Mouse (Mus musculus) MEL (cell line): ENCODE data around the gene Ccdc38.

ENCODE experiments used
- CTCF ChIP-seq, 3 experiments: IDR thresholded peaks in 2 of 3; conservative IDR thresholded peaks in 1 of 3; 2 replicates each; pipeline ENCODE4 v1.5.1; 2011 to 2012; ENCODE audit warnings: low read length in 3 of 3, low read depth in 2 of 3, mild to moderate bottlenecking in 2 of 3, improper control_type of control experiment in 1 of 3, inconsistent platforms in 1 of 3, mixed read lengths in 1 of 3, moderate library complexity in 1 of 3; ENCODE audit not compliant: control insufficient read depth in 1 of 3, insufficient read depth in 1 of 3, poor library complexity in 1 of 3, severe bottlenecking in 1 of 3
- E2F4 ChIP-seq: IDR thresholded peaks from 2 replicates; pipeline ENCODE4 v1.6.1; 2011; ENCODE audit warnings: low read depth, low read length, improper control_type of control experiment, borderline replicate concordance
- EP300 ChIP-seq, 2 experiments: IDR thresholded peaks; 2 replicates each; pipeline ENCODE4 v1.6.1; 2011; ENCODE audit warnings: improper control_type of control experiment in 2 of 2, low read length in 2 of 2, low read depth in 1 of 2, mild to moderate bottlenecking in 1 of 2
- RCOR1 ChIP-seq: IDR thresholded peaks from 2 replicates; pipeline ENCODE4 v1.6.1; 2012; ENCODE audit warnings: low read depth, mild to moderate bottlenecking, inconsistent platforms, low read length, improper control_type of control experiment
- USF1 ChIP-seq: IDR thresholded peaks from 2 replicates; pipeline ENCODE4 v1.6.1; 2014; ENCODE audit warnings: low read depth, mild to moderate bottlenecking, inconsistent platforms, low read length, improper control_type of control experiment, moderate library complexity
- ZC3H11A ChIP-seq: IDR thresholded peaks from 2 replicates; pipeline ENCODE4 v1.6.1; 2012; ENCODE audit warnings: low read depth, mild to moderate bottlenecking, inconsistent platforms, low read length, improper control_type of control experiment

GRCm38 (mm10) chr10:93542356-93542755 lies 1.9 kb downstream of the Ccdc38 start:
- TF ChIP-seq CTCF (IDR thresholded peaks at IDR 0.05 in 2 of 3, conservative IDR thresholded peaks at IDR 0.05 in 1 of 3; ENCODE audit: control insufficient read depth in 1 of 3, insufficient read depth in 1 of 3, low read depth in 2 of 3, low read length in 3 of 3, poor library complexity in 1 of 3, severe bottlenecking in 1 of 3): no peak
- no peak for TF ChIP-seq RCOR1
- no peak for TF ChIP-seq USF1
- no peak for TF ChIP-seq EP300 (IDR thresholded peaks at IDR 0.05; ENCODE audit: low read depth in 1 of 2, low read length in 2 of 2)
- no peak for TF ChIP-seq E2F4
- no peak for TF ChIP-seq ZC3H11A
